Mouse (Mus musculus) CD4-positive helper T cell, adult 2 months (primary cell): Measurements from ENCODE around the gene Dusp23.
A peak's percentile ranks its signal among the peaks of the same experiment; 100 is the strongest.

Experiments used
- DNase-seq: peaks from one replicate; pipeline ENCODE4 v3.0.0-alpha.2; 2012; ENCODE audit warnings: low read depth, missing footprints, low spot score

Dusp23 gene

GRCm38 (mm10) chr1:172632451-172633326 is at the start of gene Dusp23:
Dusp23 (minus strand) TSS chr1:172632962.
- DNase-seq = peak; percentile 96

DNA sequence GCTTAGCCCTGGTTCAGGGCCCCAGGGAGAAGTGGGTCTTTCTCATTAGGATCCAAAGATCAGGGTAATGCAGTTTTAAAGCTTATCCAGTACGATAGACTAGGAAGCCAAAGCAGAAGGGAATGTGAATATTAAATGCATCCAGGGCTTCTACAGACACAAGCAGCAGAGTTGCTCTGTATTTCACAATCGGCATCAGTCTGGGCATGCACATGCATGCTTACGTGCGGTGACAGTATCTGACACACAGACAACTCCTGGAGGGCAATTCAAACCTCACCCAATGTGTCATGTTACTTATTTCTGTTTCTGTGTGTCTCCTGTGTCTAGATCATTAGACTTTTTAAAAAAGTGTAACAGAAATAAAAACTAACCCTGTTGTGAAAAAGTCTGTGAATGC is 48.0 kb upstream of the Dusp23 start:
- no peak for DNase-seq

DNA sequence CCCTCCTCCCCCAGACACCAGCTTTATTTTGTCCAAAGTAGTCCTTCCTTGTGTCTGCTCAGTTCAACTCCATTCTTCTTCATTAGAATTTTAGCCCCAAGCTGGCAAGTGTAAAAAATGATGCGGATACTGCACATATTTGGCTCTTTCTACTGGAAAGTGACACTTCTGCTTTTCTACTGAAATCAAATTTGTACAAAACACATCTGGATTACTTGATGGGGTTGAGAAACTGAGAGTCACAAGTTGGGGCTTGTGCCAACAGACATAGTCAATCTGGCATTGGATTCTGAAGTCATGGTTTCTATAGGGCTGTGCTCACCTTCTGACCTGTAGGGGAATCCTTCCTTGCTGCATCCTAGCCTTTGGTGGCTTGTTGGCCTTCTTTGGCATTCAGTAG is 38.0 kb upstream of the Dusp23 start:
- DNase-seq = no peak

DNA sequence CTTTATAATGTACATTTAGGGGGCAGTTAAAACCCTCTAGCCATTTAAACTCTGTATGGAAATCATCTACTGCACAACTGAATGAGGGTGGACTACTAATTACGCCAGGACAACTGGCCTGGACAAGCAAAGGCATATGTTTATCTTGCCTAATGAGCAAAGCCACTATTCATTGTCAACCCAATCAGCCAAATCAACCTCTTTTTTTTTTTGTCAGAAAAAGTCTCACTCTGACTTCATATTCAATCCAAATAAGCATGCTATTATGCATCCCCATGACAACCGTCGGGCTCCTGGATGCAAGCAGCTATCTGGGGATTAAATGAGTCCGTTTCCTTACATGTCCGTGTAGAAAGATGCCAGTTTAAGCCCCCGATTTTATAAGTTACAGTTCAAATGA is 34.8 kb upstream of the Dusp23 start:
- no peak for DNase-seq

GRCm38 (mm10) chr1:172665457-172665856 is 32.7 kb upstream of the Dusp23 start:
- DNase-seq = no peak

DNA sequence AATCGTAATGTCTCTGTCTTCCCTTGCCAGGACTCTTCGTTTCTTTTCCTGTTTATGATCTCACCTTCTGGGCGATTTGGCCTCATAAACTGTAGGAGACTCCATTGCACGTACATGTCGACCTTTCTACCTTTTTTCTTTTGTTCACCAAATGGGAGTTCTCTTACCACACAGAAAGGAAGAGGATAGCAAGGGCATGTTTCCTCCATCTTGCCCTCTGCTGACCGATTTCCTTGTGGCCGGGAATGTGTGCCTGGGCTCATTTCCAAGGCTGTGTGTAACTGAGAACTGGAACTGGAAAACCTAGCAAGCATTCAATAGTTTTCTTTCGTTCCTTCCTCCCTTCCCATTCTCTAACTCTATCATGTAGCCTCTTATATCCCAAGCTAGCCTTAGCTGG is 26.9 kb upstream of the Dusp23 start:
- no peak for DNase-seq

GRCm38 (mm10) chr1:172657266-172657665 is 24.5 kb upstream of the Dusp23 start:
- no peak for DNase-seq

- DNase-seq = no peak
Measured at GRCm38 (mm10) chr1:172653900-172654299, 21.1 kb upstream of the Dusp23 start.

GRCm38 (mm10) chr1:172652040-172652662 is 19.4 kb upstream of the Dusp23 start:
- no peak for DNase-seq

DNA sequence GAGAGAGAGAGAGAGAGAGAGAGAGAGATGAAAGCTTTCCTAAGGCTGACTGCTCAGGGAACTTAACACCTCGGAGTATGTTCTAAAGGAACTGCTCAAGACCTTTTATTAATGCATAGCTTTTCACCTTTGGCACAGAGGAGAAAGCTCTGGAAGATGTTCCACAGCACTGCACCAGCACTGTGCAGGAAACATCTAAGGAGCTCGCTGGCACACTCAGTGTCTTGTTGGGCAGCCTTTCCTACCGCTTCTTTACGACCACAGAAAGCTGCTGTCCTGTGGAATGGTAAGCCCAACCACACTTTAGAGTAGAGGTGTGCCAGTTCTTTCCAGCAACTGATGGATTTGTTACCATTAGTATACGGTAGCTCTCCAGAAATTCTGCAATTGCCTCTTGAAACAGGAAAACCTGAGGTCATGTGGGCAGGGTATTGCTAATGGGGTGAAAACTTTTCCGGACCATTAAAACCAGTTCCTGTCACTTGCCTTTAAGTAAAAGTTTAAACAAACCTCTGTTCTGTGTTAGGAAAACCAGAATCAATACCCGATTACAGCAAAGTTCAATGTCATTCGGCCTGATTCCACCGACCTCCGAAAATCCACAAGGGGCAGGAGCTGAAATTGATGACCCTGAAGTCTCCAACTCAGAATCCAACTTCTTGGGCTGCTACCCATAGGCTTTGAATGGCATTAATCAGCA is 18.7 kb upstream of the Dusp23 start:
- DNase-seq = no peak

DNA sequence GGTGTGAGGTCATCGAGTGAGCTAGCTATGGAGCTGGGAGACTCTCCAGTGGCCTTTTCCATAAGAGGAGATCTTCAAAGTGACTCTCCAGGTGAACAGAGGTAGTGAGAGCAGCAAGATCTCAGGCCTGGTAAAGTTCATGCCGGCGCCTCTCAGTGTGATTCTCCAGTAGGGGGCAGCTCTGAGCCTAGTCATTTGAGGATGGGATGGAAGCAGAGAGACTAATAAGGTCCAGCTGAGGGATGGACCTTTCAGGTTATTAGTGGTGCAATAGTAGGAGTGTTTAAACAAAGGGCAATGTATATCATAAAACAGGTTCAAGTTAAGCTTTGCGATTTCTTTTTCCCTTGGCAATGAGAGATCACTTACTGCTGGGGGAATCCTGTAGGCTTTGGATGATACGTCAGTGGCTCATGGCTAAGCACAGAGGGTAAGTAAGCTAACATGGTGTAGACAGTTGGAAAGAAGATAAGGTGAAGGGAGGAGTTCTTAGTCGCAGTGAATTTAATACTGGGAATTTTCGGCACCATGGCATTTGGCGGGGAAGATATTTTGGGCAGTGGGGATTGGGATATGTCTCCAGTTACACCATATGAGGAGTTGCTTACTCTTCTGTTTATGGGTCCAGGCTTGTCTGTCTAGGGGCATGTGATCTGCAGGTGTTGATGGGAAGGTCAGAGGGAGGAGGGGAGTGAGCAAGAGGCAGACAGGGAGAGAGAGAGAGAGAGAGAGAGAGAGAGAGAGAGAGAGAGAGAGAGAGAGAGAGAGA is 17.9 kb upstream of the Dusp23 start:
- DNase-seq = no peak

DNA sequence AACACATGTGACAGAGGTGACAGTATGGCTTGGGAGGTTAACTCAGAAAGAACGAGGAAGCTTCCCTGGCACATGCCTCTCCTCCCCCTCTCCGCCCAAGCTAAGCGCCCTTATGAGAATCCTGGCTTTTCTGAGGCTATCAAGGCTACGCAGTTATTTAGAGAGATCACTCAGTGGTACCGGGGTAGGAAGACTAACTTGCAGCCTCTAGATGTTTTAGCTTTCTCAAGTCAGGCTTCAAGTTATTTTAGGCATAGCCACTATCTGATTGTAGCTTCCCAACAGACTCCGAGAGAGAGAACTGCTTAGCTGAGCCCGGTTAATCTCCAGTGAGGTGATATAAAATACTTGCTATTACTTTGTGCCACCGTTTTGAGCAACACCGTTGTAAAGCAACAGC is 16.6 kb upstream of the Dusp23 start:
- DNase-seq = no peak

GRCm38 (mm10) chr1:172647236-172647635 is 14.5 kb upstream of the Dusp23 start:
- DNase-seq = no peak

DNA sequence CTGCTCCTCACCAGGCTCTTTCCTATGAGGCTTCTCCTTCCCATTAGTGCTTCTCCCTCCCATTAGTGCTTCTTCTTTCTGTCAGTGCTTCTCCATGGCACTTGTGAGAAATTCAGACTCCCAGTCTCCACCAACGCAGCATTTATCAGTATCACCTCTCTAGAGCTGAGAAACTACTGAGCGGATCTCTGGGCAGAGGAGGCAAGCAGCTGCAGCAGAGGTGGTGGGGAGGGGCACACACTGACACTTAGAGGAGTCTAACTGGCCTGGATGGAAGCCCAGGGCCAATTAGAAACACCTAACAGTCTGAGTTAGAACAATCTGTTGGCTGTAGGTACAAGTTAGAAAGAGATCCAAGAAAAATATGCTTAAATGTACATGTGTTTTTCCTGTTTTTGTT is 6.0 kb upstream of the Dusp23 start:
- DNase-seq = no peak

GRCm38 (mm10) chr1:172637801-172638200 is 5.0 kb upstream of the Dusp23 start:
- no peak for DNase-seq

DNA sequence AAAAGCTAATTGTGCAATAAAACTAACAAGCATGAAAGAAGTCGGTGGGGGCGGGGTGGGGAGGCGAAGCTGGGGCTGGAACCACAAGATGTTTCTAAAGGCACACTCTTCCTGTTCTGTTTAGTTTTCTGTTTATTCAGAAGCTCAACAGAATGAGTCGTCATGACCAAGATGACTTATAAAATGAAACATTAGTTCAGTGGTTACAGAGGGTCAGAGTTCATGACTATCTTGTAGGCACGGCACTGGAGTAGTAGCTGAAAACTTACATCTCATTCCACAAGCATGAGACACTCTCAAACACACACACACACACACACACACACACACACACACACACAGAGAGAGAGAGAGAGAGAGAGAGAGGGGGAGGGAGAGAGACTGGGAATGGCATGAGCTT is 3.5 kb upstream of the Dusp23 start:
- no peak for DNase-seq

DNA sequence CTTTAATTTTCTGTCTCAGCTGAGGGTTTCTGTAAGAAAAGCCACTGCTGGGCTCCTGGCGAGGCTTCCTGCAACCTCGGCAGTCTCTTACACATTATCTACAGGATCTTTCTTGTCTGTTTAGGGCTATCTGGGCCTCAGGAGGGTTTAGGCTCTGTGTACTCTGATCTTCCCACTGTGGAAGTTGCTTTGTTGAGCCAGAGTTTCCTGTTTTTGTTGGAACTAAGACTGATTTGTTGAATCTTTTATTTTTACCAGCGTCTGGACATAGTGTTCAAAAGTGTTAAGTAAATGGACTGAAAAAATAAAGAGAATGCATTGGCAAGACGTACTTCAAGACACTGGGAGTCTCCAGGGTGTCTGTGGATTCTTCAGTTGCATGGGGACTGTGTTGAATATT is 2.5 kb upstream of the Dusp23 start:
- DNase-seq = no peak

DNA sequence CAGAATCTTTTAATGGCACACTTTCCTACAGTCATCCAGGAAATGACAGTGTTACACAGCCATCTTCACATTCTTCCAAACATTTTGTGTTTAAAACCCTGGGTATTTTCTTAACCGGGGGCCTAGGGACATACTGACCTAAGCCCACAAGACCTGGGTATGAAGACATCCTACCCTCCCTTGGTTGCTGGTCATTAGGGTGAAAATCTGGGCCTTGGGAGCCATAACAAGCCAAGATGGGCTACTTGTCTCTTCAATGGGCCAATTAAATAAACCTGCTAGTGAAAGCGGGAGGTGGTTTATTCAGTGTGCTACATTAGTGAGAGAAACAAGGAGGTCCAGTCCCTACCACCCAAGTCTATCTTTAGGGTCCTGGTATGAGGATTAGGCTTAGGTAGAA is 1.4 kb upstream of the Dusp23 start:
- no peak for DNase-seq

- DNase-seq = no peak
Measured at GRCm38 (mm10) chr1:172631721-172632120, 1.0 kb downstream of the Dusp23 start.

DNA sequence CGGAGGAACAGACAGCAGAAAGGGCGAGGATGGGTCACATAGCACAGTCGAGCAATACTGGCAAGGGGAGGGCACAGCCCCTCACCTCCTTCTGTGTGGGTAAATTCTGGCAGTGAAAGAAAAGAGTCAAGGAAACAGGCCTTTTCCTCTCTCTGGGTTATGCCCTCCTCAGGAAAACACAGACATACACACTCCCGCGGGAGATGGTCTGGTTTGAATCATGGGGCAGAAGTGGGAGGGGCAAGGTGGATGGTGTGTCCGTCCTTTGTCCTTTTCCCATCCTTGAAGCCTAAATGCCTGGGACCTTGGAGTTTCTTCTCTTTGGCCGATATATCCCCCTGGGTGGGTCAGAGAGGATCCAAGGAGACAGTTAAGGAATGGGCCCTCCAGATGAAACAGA is 2.9 kb downstream of the Dusp23 start:
- DNase-seq = no peak

DNA sequence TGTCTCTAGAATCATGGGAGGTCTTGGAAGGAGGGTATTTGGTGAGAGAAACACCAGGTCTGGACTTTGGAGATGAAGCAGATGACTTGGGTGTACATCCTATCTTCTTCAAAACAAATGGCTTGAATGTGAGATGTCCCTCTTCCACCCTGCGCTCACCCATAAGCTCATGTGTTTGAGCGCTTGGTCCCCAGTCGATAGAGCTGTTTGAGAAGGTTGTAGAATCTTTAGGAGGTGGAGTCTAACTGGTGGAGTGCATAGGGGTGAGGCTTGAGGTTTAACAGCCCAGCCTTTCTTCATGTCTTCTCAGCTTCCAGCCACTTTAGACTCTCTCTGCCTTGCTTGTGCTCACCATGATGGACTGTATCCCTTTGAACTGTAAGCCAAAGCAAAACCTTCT is 6.5 kb downstream of the Dusp23 start:
- no peak for DNase-seq

DNA sequence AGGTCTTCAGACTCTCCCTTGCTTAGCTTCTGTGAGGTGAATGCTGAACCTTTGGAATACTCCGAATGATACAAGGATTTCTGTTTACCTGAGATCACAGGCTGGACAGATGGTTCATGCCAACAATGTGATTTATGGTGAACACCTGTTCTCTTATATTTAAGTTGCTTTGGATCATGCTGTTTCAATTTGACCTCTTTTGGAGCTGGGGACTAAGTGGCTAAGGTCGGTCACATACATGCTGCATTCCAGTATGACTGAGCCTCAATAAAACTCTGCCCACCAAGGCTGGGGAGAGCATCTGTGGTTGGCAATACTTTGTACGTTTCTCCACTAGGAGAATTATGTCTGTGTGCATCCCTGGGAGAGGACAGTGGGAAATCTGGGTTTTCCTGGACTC is 8.7 kb downstream of the Dusp23 start:
- DNase-seq = no peak
